Mouse (Mus musculus) thymus, adult 2 months (tissue): Measurements from ENCODE around the gene Aff3. TPM values are rescaled to one million over a fixed set of nuclear protein-coding genes. Genes with fewer than 3 reads are reported as not detected.

ENCODE experiments used
- DNase-seq: peaks from one replicate; pipeline ENCODE4 v3.0.0; 2021
- H3K27ac ChIP-seq: fragments of 200-500 bp; 2 replicates; pipeline ENCODE4 v1.5.1; 2012; ENCODE audit warnings: low read length, control low read depth; ENCODE audit not compliant: control insufficient read depth, insufficient read depth
- H3K27me3 ChIP-seq: fragments of 200-500 bp; 2 replicates; pipeline ENCODE4 v1.6.1; 2012; ENCODE audit warnings: mild to moderate bottlenecking, low read length, moderate library complexity, mixed read lengths; ENCODE audit not compliant: control insufficient read depth, insufficient read depth
- H3K36me3 ChIP-seq: fragments of 200-500 bp; 2 replicates; pipeline ENCODE4 v1.6.1; 2012; ENCODE audit warnings: mild to moderate bottlenecking, low read length, moderate library complexity; ENCODE audit not compliant: control insufficient read depth, insufficient read depth
- H3K4me1 ChIP-seq: fragments of 200-500 bp; replicated peaks from 2 replicates; pipeline ENCODE4 v1.6.1; 2012; ENCODE audit warnings: low read length; ENCODE audit not compliant: control insufficient read depth, insufficient read depth
- H3K4me3 ChIP-seq: fragments of 200-500 bp; 2 replicates; pipeline ENCODE4 v1.5.1; 2012; ENCODE audit warnings: mild to moderate bottlenecking, low read length, control low read depth, moderate library complexity; ENCODE audit not compliant: control insufficient read depth, insufficient read depth
- CTCF ChIP-seq: fragments of 200-500 bp; IDR thresholded peaks from 2 replicates; pipeline ENCODE4 v1.5.1; 2012; ENCODE audit warnings: mild to moderate bottlenecking, control low read depth, low read length, moderate library complexity, borderline replicate concordance; ENCODE audit not compliant: control insufficient read depth, poor library complexity, insufficient read depth; ENCODE audit errors: extremely low read depth
- POLR2A ChIP-seq: fragments of 200-500 bp; IDR thresholded peaks from 2 replicates; pipeline ENCODE4 v1.6.1; 2012; ENCODE audit warnings: mild to moderate bottlenecking, low read length, control low read depth, moderate library complexity; ENCODE audit not compliant: control insufficient read depth, poor library complexity, insufficient read depth; ENCODE audit errors: extremely low read depth
- WGBS: fragments of 180-500 bp; shearing (Covaris S2); methylation state at CpG from one replicate; pipeline ENCODE4 v1.1.7; 2018; 5-methylcytosine and 5-hydroxymethylcytosine counted together
- polyA plus RNA-seq: library from polyadenylated mRNA; depleted of rRNA; stranded (reverse); fragments of >200 nt; gene quantifications from 2 replicates; pipeline ENCODE4 v1.2.3, GENCODE M21; 2012

Gene Aff3
- polyA plus RNA-seq, 1 experiment = 39.6 TPM

DNA sequence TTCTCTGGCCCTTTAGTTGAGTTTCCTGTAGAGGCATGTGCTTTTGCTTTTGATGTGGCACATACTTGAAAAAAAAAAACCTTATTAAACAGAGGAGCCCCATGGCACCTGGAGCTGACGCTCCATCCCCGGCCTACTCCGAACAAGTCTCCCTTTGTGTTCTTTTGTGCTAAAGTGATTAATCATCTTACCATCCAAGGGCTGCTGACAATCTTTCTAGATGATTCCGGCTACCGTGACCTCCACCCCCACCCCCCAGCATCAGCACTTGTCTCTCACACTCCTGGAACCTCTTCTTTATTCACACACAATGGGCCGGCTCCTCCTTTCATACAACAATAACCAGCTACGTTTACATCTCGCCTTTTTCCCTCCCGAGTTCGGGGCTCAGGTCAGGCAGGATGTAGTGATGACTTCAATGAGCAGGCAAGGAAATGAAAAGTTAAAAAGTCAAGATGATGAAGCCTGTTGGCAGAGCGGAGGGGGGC, 269.5 kb downstream of the Aff3 start:
- no peaks in the 10 kb centered on the region for H3K27me3 ChIP-seq
- peak; percentile 29 for DNase-seq
- peaks cover 10% of the 10 kb centered on the region for H3K4me1 ChIP-seq
- 15% methylated on average over 11 of the region's 11 CpGs for WGBS
- TF ChIP-seq CTCF (no peak), POLR2A (no peak)
- no peak overlapping the region for H3K4me3 ChIP-seq
- H3K36me3 ChIP-seq = no peaks in the 10 kb centered on the region
- no peak overlapping the region for H3K27ac ChIP-seq

DNA sequence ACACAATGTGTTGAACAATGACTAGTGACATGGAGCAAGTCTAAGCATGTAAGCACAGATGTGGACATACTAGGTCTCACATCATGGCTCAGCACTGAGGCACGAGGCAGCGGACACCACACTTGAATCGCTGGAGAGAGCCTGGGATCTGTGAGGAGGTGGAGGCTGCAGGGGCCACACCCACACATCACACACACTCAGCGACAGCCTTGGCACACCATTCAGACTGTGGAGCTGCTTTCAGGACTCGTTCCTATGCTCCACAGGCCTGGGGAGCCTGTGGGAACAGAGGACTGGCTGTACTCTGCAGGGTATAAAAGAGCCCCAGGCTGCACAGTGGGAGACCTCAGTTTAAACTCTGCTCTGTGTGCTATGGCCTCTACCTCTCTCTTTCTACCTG, 270.3 kb downstream of the Aff3 start:
- 80% methylated on average over 5 of the region's 5 CpGs for WGBS
- no peaks in the 10 kb centered on the region for H3K36me3 ChIP-seq
- H3K27me3 ChIP-seq = no peaks in the 10 kb centered on the region
- TF ChIP-seq CTCF (no peak), POLR2A (no peak)
- no peak overlapping the region for H3K4me3 ChIP-seq
- no peak for DNase-seq
- H3K27ac ChIP-seq = no peak overlapping the region
- peaks cover 11% of the 10 kb centered on the region for H3K4me1 ChIP-seq

DNA sequence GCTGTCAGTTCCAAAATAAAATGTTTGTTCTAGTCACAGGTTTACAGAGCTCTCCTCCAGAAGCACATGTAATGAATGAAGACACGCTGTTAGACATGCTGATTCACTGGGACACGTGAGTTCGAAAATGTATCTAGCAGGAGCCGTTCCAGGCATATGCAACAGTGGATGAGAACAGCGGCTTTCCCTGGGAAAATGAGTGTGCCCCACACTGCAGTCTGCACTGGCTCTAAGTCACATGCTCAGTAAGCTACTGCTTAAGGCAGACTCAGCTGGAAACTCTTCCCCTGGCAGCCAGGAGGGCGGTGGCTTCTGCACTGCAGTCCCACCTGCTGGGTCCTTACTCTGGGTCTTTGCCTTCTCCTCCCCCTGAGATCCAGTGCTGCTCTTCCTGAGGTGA, 271.2 kb downstream of the Aff3 start:
- 78% methylated on average over 6 of the region's 6 CpGs for WGBS

DNA sequence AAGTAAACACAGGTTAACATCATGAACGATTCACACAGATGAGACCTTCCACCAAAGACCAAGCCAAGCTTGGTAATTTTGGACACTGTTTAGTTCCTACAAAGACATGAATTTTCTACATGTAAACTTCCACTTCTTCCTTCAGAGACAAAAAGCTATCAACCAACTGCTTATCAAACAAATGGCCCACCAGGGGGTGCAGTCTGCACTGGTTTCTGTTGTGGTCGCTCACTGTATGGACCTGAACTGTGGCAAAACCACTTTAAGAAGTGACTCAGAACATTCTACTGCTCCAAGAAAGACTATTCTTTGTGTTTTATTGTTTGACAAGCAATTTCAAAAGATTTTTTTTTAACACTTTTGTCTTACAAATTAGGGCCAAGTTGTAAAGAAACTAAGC, 271.8 kb downstream of the Aff3 start:
- Histone ChIP-seq H3K4me3 (no peak overlapping the region), H3K27me3 (no peaks in the 10 kb centered on the region), H3K36me3 (no peaks in the 10 kb centered on the region), H3K27ac (no peak overlapping the region), H3K4me1 (peaks cover 12% of the 10 kb centered on the region)
- TF ChIP-seq CTCF (no peak), POLR2A (no peak)
- 61% methylated on average over 2 of the region's 2 CpGs for WGBS
- peak; percentile 63 for DNase-seq

More for the DNA sequence above, 271.2 kb downstream of the Aff3 start:
- H3K36me3 ChIP-seq = no peaks in the 10 kb centered on the region
- H3K4me3 ChIP-seq = no peak overlapping the region
- H3K4me1 ChIP-seq = peaks cover 12% of the 10 kb centered on the region
- H3K27ac ChIP-seq = no peak overlapping the region
- no peak for TF ChIP-seq CTCF
- no peak for TF ChIP-seq POLR2A
- no peak for DNase-seq
- no peaks in the 10 kb centered on the region for H3K27me3 ChIP-seq

DNA sequence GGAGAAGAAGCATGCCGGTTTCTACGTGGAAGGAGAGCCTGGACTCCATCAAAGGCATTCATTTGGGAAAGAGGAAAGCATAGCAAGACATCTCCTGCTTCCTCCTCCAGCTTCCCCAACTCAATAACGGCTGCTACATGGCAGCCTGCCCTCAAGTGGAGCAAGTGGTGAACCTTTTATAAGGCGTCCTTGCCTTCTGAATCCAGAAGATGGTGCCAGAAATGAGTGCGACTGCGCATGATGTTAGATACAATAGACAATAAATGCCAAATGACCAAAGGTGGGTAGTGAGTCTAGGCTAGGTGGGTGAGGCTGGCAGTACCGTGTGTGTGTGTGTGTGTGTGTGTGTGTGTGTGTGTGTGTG, 273.9 kb downstream of the Aff3 start:
- no peak overlapping the region for H3K4me3 ChIP-seq
- peaks cover 12% of the 10 kb centered on the region for H3K4me1 ChIP-seq
- H3K27ac ChIP-seq = no peak overlapping the region
- DNase-seq = no peak
- TF ChIP-seq POLR2A (no peak), CTCF (no peak)
- no peaks in the 10 kb centered on the region for H3K36me3 ChIP-seq
- 95% methylated on average over 7 of the region's 7 CpGs for WGBS
- H3K27me3 ChIP-seq = no peaks in the 10 kb centered on the region

DNA sequence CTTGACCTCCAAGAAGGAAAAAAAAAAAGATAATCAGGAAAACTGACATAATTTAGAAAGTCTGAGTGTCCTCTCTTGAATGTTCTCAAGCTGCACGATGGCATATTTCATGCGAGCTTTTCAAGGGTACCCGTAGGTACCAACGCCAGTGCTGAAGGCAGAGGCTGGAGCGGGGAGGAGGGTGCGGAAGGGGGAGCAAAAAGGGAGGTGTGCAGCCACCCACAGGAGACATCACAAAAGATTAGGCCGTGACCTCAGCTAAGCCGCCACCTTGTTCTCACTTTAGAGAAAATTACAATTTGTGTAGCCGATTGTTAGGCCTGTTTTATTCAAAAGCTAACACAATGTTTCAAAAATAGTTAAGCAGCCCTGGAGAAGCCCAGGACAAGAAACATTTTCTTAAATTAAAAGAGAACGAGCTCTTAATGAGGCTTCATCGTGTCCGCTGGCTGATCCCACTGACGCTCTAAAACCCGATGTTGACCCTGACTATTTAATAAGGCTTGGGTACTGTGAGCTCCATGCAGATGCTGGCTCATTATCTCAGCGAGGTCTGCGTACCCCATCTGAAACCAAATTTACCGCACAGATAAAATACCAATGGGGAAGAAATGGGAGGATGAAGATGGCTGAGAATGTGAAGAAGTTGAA, 274.4 kb downstream of the Aff3 start:
- 97% methylated on average over 17 of the region's 17 CpGs for WGBS
- H3K27ac ChIP-seq = no peak overlapping the region
- no peak for DNase-seq
- no peaks in the 10 kb centered on the region for H3K36me3 ChIP-seq
- no peak overlapping the region for H3K4me3 ChIP-seq
- no peak for TF ChIP-seq POLR2A
- no peak for TF ChIP-seq CTCF
- H3K4me1 ChIP-seq = peaks cover 9% of the 10 kb centered on the region
- H3K27me3 ChIP-seq = no peaks in the 10 kb centered on the region
